Mouse (Mus musculus): ENCODE measurements at regions not wholly inside any gene's neighbourhood (a gene's known extent, or its start where the extent isn't known, plus 50 kb on each side); places are given as distances from the start of the nearest gene placed in this dataset.

GRCm38 (mm10) chr8:24234981-24235380 is 490.7 kb downstream of the Adam3 start:
- TF ChIP-seq POLR2A (IDR thresholded peaks at IDR 0.05; ENCODE audit: low read depth, low read length) (no peak), CTCF (conservative IDR thresholded peaks at IDR 0.05; ENCODE audit: insufficient read depth, insufficient read length, low read depth, low read length) (no peak)
